8 mouse cellular contexts compared by ENCODE assay signal in the genomic region with DNA sequence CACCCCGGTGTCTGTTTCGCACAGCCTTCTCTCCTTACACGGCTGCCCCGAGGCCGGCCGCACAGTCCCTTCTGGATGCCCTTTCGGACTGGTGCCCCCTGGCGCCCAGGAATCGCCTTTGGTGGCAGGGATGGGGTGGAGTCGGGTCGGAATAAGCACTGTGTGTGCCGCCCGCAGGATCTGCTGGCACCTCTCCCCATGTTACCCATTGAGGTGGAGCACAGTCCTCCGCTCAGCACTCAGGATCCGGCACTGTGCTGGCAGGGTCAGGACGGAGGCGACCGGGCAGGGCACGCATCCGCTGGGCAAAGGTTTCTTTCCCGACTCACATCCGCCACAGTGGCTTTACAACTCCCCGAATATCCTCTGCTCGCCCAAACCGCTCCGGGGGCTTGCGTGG. TPM values are rescaled to one million over a fixed set of nuclear protein-coding genes. Genes with fewer than 3 reads are reported as not detected.
A peak's percentile ranks its signal among the peaks of the same experiment; 100 is the strongest.
DNase-seq lines count a peak whose midpoint lies in the region; ATAC-seq and TF ChIP-seq lines count a peak whose summit lies in the region.
"Not testable (repeated sequence)": the region's sequence is repeated elsewhere in the genome, so short reads cannot be mapped to it uniquely, and the experiment has no call there.
"Had no signal": no experiment of that assay in that cellular context is flagged by ENCODE, and none has a peak within 500 bp of the region (broad histone marks: within the 10 kb centered on the region; RNA-seq: fewer than 3 reads in every experiment).

No protein-coding gene starts in this region.

- not testable (repeated sequence) for H3K9me3 ChIP-seq in limb, embryonic 12.5 days

- H3K9ac ChIP-seq in limb, embryonic 12.5 days (replicated peaks): not testable (repeated sequence)

- peak overlapping the region; percentile 42 for H3K4me2 ChIP-seq in limb, embryonic 12.5 days

- not testable (repeated sequence) for H3K4me1 ChIP-seq in limb, embryonic 12.5 days (replicated peaks)

- not testable (repeated sequence) for H3K36me3 ChIP-seq in limb, embryonic 12.5 days

- WGBS in limb, embryonic 12.5 days: 4% methylated on average over 19 of the region's 27 CpGs

- not testable (repeated sequence) for TF ChIP-seq CTCF in gastrocnemius, adult 2 months (IDR thresholded peaks at IDR 0.05)

- H3K4me3 ChIP-seq in gastrocnemius, adult 2 months: peak overlapping the region; percentile 53
- H3K4me3 ChIP-seq in limb, embryonic 12.5 days (replicated peaks): peak overlapping the region; percentile 23

- peak; percentile 27 for ATAC-seq in common myeloid progenitor, adult 5-6 weeks (replicated peaks; ENCODE audit: low read depth, poor library complexity, severe bottlenecking)
- ATAC-seq in limb, embryonic 12.5 days (ENCODE audit: insufficient number of reproducible peaks, insufficient read depth, low FRiP score, low TSS enrichment, low read depth): peak; percentile 52
- ATAC-seq in megakaryocyte progenitor cell, adult 5-6 weeks (replicated peaks; ENCODE audit: poor library complexity): peak; percentile 11

- not testable (repeated sequence) for H3K27ac ChIP-seq in gastrocnemius, adult 2 months; limb, embryonic 12.5 days

- DNase-seq in gastrocnemius, adult 2 months: peak; percentile 38
- peak; percentile 64 to 65 for DNase-seq in heart, postnatal 10 days
- DNase-seq in kidney, adult 11 months: peak; percentile 63
- peak; percentile 46 for DNase-seq in ovary, postnatal 10 days (ENCODE audit: low spot score)

- peaks cover 44% of the 10 kb centered on the region for H3K27me3 ChIP-seq in limb, embryonic 12.5 days

- intact Hi-C loops in gastrocnemius, adult 2 months (cut with DNase I); heart, postnatal 10 days (cut with DNase I): not testable (repeated sequence)

RNA-seq across cellular contexts. Expression of a gene that starts 13.2 kb away (rescaled TPM):
- 7.8 and 15.7 TPM in 2 replicates for total RNA-seq in common myeloid progenitor, adult 5-6 weeks (2017)
- 1 to 10 TPM; 1.8 to 4.3 TPM for total RNA-seq in gastrocnemius, adult 2 months (2021)
- total RNA-seq in heart, postnatal 10 days (2021): 1 to 10 TPM; 7.4 to 8.9 TPM
- 4.5 and 5.3 TPM in 2 replicates for polyA plus RNA-seq in limb, embryonic 12.5 days (2016; fragmentation: Nextera tagmentation; extraction: Ambion mirVana)
- total RNA-seq in megakaryocyte progenitor cell, adult 5-6 weeks (2015): 384 and 416 TPM in 2 replicates
- 406 and 474 TPM in 2 replicates for total RNA-seq in megakaryocyte progenitor cell, adult 5-6 weeks (2017)

RNA-seq across cellular contexts. Expression of a gene that starts 35.8 kb away (rescaled TPM):
- 2.1 and 5.3 TPM in 2 replicates for total RNA-seq in common myeloid progenitor, adult 5-6 weeks (2017)
- 1 to 10 TPM in 1 of 2 experiments, under 1 TPM in 1; 0.75 to 1.8 TPM for total RNA-seq in gastrocnemius, adult 2 months (2021)
- total RNA-seq in heart, postnatal 10 days (2021): 1 to 10 TPM in 1 of 2 experiments, under 1 TPM in 1; 0.67 to 1.6 TPM
- 1.5 and 1.6 TPM in 2 replicates for polyA plus RNA-seq in limb, embryonic 12.5 days (2016; fragmentation: Nextera tagmentation; extraction: Ambion mirVana)
- 2.0 and 4.2 TPM in 2 replicates for total RNA-seq in megakaryocyte progenitor cell, adult 5-6 weeks (2015)
- 1.0 and 4.8 TPM in 2 replicates for total RNA-seq in megakaryocyte progenitor cell, adult 5-6 weeks (2017)

RNA-seq across cellular contexts. Expression of a gene that starts 59.2 kb away (rescaled TPM):
- 1.6 TPM in 1 of 2 replicates, not detected in the other for total RNA-seq in common myeloid progenitor, adult 5-6 weeks (2017)
- not detected for total RNA-seq in gastrocnemius, adult 2 months (2021)
- not detected for total RNA-seq in heart, postnatal 10 days (2021)
- polyA plus RNA-seq in limb, embryonic 12.5 days (2016; fragmentation: Nextera tagmentation; extraction: Ambion mirVana): 0.17 and 0.21 TPM in 2 replicates
- 5.4 and 10.5 TPM in 2 replicates for total RNA-seq in megakaryocyte progenitor cell, adult 5-6 weeks (2015)
- 7.7 and 8.0 TPM in 2 replicates for total RNA-seq in megakaryocyte progenitor cell, adult 5-6 weeks (2017)
- total RNA-seq: left cerebral cortex, postnatal 14 days had no signal

Comparison
In these comparisons a context has a peak if more than half of its experiments do, and no peak if none do; other contexts are left out.
1. RNA of a gene that starts 13.2 kb away (total RNA-seq): 384 to 474 TPM in megakaryocyte progenitor cell, adult 5-6 weeks; 7.8 to 15.7 TPM in common myeloid progenitor, adult 5-6 weeks, 7.4 to 8.9 TPM in heart, postnatal 10 days and 1.8 to 4.3 TPM in gastrocnemius, adult 2 months; every median in the first group is over 10 times any median in the second.
2. Peak in every context shown above with its lines, with median percentiles within 50 percentile points of each other: ATAC-seq and DNase-seq.